Mouse (Mus musculus) spleen, postnatal 14 days (tissue): ENCODE data around the gene Atl1.
A peak's percentile ranks its signal among the peaks of the same experiment; 100 is the strongest.

Experiments
- DNase-seq, 2 experiments: peaks; one replicate each; pipeline ENCODE4 v3.0.0; 2021 to 2022; ENCODE audit warnings: low spot score in 2 of 2

Atl1 gene

GRCm38 (mm10) chr12:69941655-69942329 lies 49.4 kb downstream of the Atl1 start:
- DNase-seq, result no peak

- no peak for DNase-seq
These were observed 53.4 kb downstream of the Atl1 start for GRCm38 (mm10) chr12:69945861-69946260.

GRCm38 (mm10) chr12:69947502-69947901 lies 55.1 kb downstream of the Atl1 start:
- DNase-seq, result no peak

DNA sequence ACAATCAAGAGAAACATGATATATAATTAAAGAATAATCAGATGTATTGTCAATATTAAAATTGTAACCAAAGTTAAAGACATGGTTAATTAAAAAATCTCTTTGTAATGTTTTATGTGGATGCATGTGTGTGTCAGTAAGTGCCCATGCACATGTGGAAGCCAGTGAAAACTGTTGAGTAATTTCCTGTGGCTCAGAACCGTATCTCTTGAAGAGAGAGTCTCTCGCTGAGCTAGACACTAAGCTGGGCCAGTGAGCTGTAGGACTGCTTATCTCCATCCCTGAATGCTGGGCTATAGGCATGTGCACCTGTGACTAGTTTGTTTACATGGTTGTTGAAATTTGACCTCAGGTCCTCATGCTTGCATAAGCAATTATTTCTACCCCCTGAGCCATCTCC lies 65.0 kb downstream of the Atl1 start:
- no peak for DNase-seq

DNA sequence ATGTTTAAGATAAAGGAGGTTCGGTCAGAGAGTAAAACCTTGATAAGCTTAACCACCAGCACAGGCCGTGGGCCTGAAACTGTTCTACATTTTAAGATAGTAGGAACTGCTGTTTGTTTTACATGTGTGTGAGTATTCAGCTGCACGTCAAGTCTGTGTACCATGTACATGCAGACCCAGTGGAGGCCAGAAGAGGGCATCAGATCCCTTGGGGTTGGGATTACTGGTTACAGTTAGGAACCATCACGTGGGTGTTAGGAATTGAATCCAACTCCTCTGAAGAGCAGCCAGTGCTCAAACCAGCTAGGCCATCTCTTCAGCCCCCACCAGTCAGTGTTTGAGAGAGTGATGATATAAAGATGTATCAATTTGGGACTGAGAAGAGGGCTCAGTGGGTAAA lies 70.1 kb downstream of the Atl1 start:
- peak; percentile 31 to 67 for DNase-seq

DNA sequence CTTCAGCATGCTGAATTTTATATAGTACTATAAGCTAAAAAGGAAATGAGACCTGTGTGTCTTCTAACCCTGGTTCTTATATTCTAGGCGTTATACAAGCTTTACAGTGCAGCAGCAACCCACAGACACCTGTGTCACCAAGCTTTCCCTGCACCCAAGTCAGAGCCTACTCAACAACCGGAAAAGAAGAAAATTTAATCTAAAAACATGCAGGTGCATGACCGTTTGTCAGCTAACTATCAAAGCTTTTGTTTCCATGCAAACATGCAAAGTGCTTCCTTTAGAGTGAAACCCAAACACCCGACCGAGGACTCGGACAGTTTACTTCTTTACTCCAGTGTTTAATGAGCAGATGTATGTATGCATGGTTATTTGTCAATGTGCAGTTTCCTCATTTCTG lies 70.7 kb downstream of the Atl1 start:
- no peak for DNase-seq

- DNase-seq, result no peak
These were observed 73.2 kb downstream of the Atl1 start for GRCm38 (mm10) chr12:69965644-69966043.

GRCm38 (mm10) chr12:69966071-69966470 lies 73.7 kb downstream of the Atl1 start:
- no peak for DNase-seq

GRCm38 (mm10) chr12:69967112-69967511 lies 74.7 kb downstream of the Atl1 start:
- no peak for DNase-seq

DNA sequence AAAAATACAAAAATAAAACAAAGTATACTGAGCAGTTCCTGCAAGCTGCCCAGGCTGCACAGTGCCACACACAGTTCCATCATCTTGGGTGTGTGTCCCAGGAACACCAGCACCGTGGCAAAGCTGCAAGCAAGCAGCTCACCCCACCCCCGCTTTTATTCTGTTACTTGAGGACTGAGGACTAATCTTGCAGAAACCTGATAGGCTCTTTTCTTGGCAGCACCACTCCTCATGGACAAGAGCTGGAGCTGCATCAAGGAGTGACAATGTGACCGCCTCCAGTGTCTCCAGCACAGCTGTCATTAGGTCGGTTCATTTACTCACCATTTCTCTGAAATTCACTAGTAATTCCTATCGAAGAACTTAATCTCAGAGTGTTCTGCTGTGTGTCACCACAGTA lies 75.7 kb downstream of the Atl1 start:
- DNase-seq, result no peak

DNA sequence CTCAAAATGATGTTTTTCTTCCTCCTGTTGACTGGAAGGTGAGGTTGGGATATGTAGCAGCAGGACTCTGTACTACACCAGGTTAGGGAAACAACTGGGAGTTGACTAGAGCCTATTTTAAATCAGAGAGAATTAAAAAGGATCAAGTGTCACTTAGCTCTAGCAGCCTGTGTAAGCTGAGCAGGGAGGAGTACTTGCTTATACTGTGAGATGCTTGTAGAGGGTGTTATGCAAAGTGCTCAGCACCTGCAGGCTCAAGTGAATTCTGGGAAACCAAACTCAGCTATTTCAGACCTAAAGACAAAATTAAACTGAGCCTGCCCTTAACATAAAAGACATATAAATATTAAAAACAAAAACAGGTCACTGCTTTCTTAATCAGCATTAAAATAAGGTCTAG lies 81.3 kb downstream of the Atl1 start:
- DNase-seq, result no peak

GRCm38 (mm10) chr12:69976688-69977087 lies 84.3 kb downstream of the Atl1 start:
- no peak for DNase-seq

DNA sequence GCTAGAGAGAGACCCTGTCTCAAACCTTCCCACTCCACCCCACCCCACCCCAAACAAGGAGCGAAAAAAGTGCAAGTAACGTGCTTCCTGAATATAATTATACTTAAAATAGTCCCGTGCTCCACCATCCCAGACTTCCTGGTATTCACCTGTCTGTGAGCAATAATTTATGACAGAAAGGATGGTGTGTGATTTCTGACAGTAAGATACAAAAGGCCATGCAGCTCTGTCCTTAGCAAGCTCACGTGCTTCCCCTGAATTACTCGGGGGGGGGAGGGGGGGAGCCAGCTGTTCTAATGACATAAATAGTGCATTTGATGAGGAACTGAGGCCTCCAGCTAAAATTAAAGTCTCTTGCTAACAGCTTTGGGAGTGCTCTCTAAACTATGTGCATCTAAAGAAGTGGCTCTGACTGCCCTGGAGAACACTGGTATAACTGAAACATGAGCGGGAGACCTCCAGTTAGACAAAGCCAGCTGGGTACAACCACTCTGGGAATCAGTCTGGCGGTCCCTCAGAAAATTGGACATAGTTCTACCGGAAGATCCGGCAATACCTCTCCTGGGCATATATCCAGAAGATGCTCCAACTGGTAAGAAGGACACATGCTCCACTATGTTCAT lies 85.1 kb downstream of the Atl1 start:
- no peak for DNase-seq

GRCm38 (mm10) chr12:69982874-69983273 lies 90.5 kb downstream of the Atl1 start:
- DNase-seq, result no peak

GRCm38 (mm10) chr12:69985546-69985945 lies 93.1 kb downstream of the Atl1 start:
- no peak for DNase-seq

GRCm38 (mm10) chr12:69986241-69986762 lies 93.9 kb downstream of the Atl1 start:
- no peak for DNase-seq

GRCm38 (mm10) chr12:69986786-69987497 lies 94.5 kb downstream of the Atl1 start, which contains the start of gene Sav1:
Gene Sav1 (minus strand): TSS chr12:69987002.
- peak; percentile 79 to 82 for DNase-seq

GRCm38 (mm10) chr12:69995382-69995781 lies 103.0 kb downstream of the Atl1 start:
- no peak for DNase-seq

DNA sequence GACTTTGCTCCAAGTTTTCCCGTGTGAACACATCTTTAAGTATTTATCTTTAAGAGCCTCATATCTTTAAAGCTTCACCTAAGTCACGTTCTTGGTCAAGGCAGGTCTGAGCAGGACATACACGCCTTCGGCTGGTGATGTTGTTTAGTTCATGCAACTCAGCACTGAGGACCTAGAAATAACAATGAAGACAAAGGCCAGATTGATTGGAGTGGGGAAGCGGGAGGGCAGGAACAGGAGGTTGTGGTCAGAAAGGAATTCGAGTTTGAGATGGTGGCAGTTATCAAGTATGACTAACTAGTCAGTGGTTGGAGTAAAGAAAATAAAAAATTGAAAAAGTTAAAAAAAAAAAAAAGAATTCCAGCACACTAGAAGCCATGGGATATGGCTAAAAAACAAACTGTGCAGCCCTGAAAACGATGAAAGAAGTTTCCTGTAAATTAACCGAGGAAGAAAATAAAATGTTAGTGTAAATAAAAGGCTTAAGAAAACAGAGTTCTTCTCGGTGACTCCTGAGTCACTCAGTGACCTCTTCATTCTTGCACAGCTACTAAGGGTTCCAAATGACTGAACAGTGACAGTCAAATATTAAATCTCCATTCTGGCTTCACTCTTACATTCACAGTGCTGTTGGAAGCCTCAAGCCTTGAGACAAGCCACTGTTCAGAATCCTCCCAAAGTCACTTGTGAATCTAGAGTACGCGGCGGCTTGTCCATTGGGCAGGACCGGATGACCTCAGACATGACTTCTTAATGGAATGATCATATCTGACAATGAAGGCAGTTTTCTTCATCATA lies 106.0 kb downstream of the Atl1 start:
- DNase-seq, result no peak

- DNase-seq, result no peak
These were observed 112.7 kb downstream of the Atl1 start for GRCm38 (mm10) chr12:70005103-70005502.

DNA sequence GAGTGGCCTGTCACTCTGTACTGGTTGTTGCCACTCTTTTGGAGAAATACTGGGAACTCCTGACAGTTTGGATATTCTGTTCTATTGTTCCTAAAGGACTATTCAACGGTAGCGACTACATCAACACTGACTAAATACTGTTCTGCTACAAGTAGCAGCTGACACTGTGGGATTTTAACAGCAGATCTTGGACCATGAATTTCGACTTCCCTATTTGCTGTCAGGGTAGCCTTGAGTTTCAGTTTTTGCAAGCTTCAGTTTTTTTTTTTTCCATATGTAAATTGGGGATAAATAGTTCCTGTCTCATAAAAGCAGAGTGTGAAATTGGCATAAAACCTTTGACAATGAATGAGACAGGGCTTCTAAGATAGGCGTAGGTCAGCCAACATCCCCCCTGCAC lies 117.9 kb downstream of the Atl1 start:
- DNase-seq, result no peak

GRCm38 (mm10) chr12:70011681-70012080 lies 119.3 kb downstream of the Atl1 start:
- no peak for DNase-seq
